Mouse (Mus musculus) adrenal gland, postnatal 10 days (tissue): ENCODE data around the gene Nucks1. TPM values are rescaled to one million over a fixed set of nuclear protein-coding genes. Genes with fewer than 3 reads are reported as not detected.
A peak's percentile ranks its signal among the peaks of the same experiment; 100 is the strongest.
"Not testable (repeated sequence)": the region's sequence is repeated elsewhere in the genome, so short reads cannot be mapped to it uniquely, and the experiment has no call there.

Experiments
- DNase-seq: peaks from one replicate; pipeline ENCODE4 v3.0.0; 2021; ENCODE audit warnings: mixed read lengths
- long read RNA-seq, 2 experiments: library from polyadenylated mRNA; stranded (forward); transcript quantifications; one replicate each; pipeline ENCODE4 v2.0.0; 2021
- total RNA-seq, 2 experiments: library from RNA; stranded (reverse); gene quantifications; 2 replicates each; pipeline ENCODE4 v1.2.3; 2021

Gene Nucks1
- 100 to 1,000 TPM; 124 to 131 TPM for total RNA-seq
- long read RNA-seq, experiment 1, full-length matches to known transcripts = 22 of 67 reads
- long read RNA-seq, experiment 1, partial matches to known transcripts = 21 of 67 reads
- long read RNA-seq, experiment 1, other reads (novel, unspliced or antisense) = 24 of 67 reads
- long read RNA-seq, experiment 2, full-length matches to known transcripts = 4 of 7 reads
- long read RNA-seq, experiment 2, partial matches to known transcripts = 0 of 7 reads
- long read RNA-seq, experiment 2, other reads (novel, unspliced or antisense) = 3 of 7 reads

GRCm38 (mm10) chr1:131910001-131910648, at the start of gene Nucks1:
Nucks1 (plus strand) TSS chr1:131910534.
- DNase-seq = peak; percentile 99

DNA sequence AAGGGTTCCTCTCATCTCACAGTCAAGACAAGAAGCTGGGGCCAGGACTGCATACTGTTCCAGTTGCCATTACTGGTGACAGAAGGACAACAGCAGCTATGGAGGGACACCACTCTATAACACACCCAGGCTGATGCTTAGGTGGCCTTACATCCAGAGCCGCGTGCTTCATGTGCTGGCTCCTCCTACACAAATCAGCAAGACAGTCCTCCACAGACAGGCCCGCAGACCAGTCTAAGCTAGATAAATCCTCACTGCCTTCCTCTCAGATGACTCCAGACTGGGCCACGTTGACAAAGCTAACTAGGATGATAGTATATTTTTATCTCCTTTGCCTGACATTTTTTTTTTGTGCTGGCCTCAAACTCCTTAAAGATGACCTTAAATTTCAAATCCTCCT, 48.5 kb upstream of the Nucks1 start:
- no peak for DNase-seq

DNA sequence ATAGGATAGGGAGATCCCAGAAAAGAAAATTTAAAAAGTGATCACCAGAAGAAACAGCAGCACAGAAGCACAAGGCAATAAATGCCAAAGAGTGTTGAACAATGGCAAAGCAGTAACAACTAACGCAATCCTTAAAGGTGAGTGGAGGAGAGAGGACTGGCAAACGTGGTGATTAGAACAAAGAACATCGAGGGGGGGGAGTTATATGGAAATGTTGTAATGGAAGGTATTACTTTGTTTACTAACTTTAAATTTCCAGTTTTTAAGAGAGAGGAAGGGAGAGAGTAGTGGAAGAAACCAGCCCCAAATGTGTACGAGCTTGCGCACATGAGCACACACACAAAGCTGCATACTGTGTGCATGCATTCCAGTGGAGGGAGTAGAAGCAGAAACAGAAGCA, 44.7 kb upstream of the Nucks1 start:
- no peak for DNase-seq

DNA sequence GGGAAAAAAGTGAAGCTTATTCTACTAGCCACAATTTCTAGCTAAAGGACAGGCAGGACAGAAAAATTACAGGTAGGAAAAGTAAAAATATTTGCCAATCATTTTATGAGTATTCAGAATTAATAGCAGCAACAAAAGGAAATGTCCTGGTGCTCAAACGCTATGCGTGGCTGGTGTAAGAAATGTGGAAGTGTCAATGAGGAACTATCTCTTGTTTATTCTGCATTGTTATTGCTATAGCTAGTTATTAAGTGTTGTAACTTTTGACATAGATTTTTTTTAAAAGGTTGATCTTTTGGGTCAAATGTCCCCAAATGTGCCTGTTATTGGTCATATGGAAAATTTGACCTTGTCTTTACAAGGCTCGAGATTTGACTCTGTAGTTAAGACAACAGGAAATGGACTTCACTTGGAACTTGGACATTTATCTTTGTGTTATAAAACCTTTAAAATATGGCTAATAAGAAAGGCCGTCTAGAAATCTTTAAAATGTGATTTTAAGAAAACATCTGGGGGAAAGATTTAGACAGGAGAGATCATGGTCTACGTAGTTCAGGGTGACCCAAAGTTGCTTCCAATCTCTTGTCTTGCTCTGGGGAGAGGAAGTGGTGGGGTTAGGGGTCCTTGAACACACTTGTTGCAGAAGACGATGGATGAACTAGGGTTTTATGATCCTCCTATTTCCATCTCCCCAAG, 43.9 kb upstream of the Nucks1 start:
- DNase-seq = no peak

GRCm38 (mm10) chr1:131867093-131867945, 43.0 kb upstream of the Nucks1 start, which contains the start of gene Rab29:
Rab29 (plus strand) TSS chr1:131867224.
- DNase-seq = peak; percentile 92

DNA sequence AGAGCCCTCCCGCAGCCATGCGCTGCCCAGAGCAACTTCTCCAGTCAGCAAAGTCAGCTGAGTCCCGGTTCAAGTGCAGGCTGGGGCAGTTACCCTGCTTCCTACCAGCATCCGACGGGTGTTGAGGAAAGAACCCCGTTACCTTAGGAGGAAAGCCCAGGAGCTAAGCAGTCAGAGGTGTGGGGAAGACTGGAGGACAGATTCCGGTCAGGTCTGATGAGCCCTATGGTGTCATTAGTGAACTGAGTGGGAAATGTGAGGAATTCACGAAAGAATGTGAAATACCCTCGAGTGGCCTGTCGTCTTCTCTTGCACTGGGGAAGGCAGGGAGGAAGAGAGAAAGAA, 42.4 kb upstream of the Nucks1 start:
- DNase-seq = no peak

GRCm38 (mm10) chr1:131869561-131869960, 40.8 kb upstream of the Nucks1 start:
- no peak for DNase-seq

DNA sequence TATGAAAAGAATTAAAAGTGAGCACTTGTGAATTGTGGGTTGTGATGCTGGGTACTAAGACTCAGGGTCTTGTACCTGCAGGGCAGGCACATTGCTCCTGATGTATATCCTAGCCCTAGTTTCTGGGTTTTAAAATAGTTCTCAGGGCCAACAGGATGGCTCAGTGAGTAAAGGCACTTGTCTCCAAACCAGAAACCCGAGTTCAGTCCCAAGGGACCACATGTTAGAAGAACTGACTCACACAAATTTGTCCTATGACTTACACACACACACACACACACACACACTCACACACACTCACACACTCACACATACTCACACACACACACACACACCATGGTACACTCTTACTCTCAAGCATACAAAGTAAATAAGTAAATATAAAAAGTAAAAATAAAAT, 37.5 kb upstream of the Nucks1 start:
- no peak for DNase-seq

GRCm38 (mm10) chr1:131879816-131880215, 30.5 kb upstream of the Nucks1 start:
- no peak for DNase-seq

GRCm38 (mm10) chr1:131882787-131883186, 27.5 kb upstream of the Nucks1 start:
- DNase-seq = peak; percentile 33

DNA sequence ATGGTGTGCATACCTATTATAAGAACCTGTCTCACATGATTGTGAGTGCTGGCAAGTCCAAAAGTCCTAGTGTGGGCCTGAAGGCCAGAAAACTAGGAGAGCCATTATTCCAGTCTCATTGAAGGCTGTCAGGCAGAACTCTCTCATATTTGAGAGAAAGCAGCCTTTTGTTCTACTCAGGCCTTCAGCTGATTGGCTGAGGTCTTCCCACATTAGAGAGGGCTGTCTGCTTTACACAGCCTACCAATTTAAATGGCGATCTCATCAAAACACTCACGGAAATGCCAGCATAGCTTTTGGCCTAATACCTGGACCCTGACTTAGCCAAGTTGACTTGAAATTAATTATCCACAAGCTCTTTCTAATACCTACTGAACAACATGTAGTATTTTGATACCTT, 24.2 kb upstream of the Nucks1 start:
- no peak for DNase-seq

- DNase-seq = no peak
Observed at GRCm38 (mm10) chr1:131886641-131887040, 23.7 kb upstream of the Nucks1 start.

GRCm38 (mm10) chr1:131890043-131890658, 20.2 kb upstream of the Nucks1 start:
- DNase-seq = no peak

DNA sequence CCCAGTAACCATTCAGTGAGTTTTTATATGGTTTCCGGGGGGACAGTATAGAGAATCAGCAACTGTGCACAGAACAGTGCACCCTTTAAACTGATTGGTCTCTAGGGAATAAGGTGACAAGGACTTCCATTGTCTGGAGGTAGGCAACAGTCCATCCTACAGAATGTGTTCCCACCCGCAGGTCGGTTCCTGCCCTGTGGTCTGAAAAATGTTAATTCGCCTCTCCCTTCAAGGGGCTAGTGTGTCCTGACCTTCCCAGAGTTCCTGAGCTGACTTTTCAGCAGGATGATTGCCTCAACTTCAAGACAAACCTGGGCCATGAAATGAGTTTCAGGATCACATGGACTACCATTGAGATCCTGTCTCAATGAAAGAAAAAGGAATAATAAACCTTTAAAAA, 18.9 kb upstream of the Nucks1 start:
- DNase-seq = no peak

DNA sequence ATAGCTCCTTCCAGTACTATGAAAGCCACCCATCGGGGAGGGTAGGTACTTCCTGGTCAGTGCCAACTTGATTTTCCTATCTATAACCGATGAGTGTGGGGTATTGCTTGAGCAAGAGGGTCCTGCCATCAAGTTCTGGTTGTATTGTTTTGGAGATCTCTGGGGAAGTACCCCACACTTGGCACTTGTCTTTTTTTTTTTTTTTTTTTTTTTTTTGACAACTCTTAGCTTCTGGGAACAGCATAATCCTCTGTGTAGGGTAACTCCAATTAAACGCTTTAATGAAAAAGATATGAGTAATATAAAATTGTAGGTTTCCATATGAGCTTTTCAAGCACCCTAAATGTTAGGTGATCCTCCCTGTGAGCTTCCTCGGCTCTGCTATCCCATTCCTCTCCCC, 7.7 kb upstream of the Nucks1 start:
- no peak for DNase-seq

DNA sequence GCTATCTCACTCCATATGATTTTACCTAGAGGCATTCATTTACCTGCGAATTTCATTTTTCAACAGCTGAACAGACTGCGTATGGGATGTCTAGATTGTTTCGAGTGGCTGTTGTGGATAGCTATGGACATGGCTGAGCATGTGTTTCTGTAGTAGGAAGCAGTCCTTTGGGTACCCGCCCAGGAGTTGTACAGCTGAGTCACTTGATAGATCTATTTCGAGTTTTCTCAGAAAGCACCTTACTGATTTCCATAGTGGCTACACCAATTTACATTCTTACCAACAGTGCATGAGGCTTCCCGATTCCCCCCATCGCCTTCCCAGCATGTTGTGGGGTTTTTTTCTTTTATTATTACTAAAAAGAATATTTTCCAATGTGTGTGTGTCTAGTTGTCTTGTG, 7.1 kb upstream of the Nucks1 start:
- no peak for DNase-seq

DNA sequence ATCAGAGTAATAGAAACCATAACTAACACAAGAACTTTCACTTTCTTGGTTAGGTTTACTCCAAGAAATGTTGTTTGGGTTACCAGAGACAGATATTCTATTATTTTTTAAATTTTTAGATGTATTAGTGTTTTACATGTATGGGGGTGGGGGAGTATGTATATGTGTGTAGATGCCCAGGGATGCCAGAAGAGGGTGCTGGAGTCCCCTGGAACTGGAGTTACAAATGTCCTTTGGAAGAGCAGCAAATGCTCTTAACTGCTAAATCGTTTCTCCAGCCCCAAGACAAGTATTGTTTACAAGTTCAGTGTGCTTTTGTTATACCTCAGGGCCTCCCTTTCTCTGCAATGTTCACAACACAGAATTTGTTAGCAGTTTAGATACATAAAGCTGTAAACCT, 4.8 kb upstream of the Nucks1 start:
- DNase-seq = peak; percentile 49

- no peak for DNase-seq
Observed at GRCm38 (mm10) chr1:131908456-131908855, 1.9 kb upstream of the Nucks1 start.

DNA sequence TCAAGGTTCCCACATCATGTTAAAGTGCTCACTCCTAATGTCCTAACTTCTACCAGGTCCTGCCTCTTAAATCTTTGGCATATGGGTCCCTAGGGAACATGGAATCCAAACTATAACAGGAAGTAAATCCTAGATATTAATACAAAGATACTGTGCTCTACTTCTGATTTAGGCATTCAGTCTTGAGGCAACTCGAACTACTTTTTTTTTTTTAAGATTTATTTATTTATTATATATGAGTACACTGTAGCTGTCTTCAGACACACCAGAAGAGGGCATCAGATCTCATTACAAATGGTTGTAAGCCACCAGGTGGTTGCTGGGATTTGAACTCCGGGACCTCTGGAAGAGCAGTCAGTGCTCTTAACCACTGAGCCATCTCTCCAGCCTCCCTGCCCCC, 1.1 kb upstream of the Nucks1 start:
- DNase-seq = not testable (repeated sequence)

DNA sequence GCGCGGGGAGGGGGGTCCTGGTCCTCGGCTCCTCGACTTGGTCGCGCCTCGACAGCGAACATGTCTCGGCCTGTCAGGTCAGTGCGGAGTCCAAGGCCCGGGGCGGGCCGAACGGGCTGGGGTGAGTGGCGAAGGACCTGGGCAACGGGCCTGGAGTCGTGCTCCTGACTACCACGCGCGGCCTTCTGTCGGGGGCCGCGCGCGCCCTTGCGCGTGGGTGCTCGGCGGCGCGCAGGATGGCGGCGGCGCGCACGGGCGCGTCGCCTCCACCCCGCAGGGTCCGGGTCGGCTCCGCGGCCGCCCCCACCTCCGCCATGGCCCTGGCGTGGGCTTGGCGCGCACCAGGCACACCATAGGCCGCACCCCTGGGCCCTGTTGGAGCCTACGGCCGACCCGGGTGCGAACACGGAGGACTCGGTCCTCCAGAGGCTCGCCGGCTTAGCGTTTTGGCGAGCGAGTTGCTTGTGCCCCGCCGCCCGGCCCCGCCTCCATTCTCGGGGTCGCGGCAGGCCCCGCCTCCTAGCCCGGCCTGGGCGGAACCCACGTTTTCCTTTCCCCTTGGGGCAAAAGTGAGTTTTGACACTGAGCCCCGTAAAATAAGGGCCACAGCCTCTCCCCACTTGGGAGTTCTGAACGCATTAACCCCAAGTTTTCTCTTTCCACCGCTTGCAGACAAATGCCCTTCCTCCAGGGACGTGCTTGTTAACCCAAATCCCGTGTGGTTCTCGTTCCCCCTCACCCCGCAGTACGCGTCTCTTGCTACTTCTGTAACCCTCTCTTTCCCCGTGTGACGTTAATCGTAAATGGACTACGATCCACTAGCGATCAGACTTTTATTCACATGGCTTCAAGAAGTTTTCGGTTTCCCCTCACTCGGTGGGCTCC, 582 bp downstream of the Nucks1 start:
- peak; percentile 93 for DNase-seq

DNA sequence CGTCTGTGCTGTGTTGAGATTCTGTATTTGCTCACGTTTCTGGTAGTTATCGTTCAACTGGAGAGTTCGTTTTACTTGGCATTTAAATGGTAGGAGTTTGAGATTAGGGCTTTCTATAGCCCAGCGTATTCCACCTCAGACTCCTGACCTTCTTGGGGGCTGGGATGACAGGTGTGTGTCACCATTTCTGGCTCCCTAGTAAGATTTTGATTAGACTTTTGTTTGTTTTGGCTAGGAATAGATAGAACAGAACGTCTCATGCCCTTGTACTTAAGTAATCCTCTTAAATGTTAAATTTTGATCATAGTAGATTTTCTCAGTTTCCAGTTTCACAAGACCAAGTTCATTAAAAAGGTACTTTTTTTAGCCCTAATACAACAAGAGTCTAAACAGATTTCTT, 7.3 kb downstream of the Nucks1 start:
- DNase-seq = no peak
